Mouse (Mus musculus) myocyte (in vitro differentiated cells): ENCODE measurements around the gene Itpr1.
A peak's percentile ranks its signal among the peaks of the same experiment; 100 is the strongest.

Experiments used
- MAX ChIP-seq: IDR thresholded peaks from one replicate; pipeline ENCODE4 v1.6.1; 2011; ENCODE audit warnings: low read depth, mild to moderate bottlenecking, control low read depth
- POLR2A ChIP-seq: IDR thresholded peaks from one replicate; pipeline ENCODE4 v1.6.1; 2011; ENCODE audit warnings: low read depth, mild to moderate bottlenecking, control low read depth, moderate library complexity; ENCODE audit not compliant: insufficient read length
- POLR2AphosphoS2 ChIP-seq: IDR thresholded peaks from one replicate; pipeline ENCODE4 v1.6.1; 2011; ENCODE audit warnings: low read depth, control low read depth; ENCODE audit not compliant: insufficient read length
- REST ChIP-seq: IDR thresholded peaks from one replicate; pipeline ENCODE4 v1.6.1; 2011; ENCODE audit warnings: mild to moderate bottlenecking, control low read depth, moderate library complexity; ENCODE audit not compliant: insufficient read depth, insufficient read length
- SRF ChIP-seq: IDR thresholded peaks from one replicate; pipeline ENCODE4 v1.6.1; 2011; ENCODE audit warnings: low read depth; ENCODE audit not compliant: control insufficient read depth, insufficient read length
- TCF3 ChIP-seq: IDR thresholded peaks from one replicate; pipeline ENCODE4 v1.6.1; 2011; ENCODE audit warnings: low read depth, control low read depth; ENCODE audit not compliant: insufficient read length
- USF1 ChIP-seq: IDR thresholded peaks from one replicate; pipeline ENCODE4 v1.6.1; 2011; ENCODE audit warnings: low read depth, mild to moderate bottlenecking, control low read depth, moderate library complexity

- peak; percentile 47 for TF ChIP-seq POLR2A
- TF ChIP-seq USF1 = peak; percentile 100
- TF ChIP-seq MAX = no peak
- no peak for TF ChIP-seq REST
- TF ChIP-seq SRF = no peak
- TF ChIP-seq POLR2AphosphoS2 = no peak
- TF ChIP-seq TCF3 = no peak
These were observed 27.8 kb upstream of the Itpr1 start, which contains the start of gene Sumf1 for GRCm38 (mm10) chr6:108184847-108185684.
